Comparison of ENCODE assay signal across 19 mouse cellular contexts in genomic region chr19:55554295-55554694, GRCm38 (mm10).
"Had no signal": no experiment of that assay in that cellular context is flagged by ENCODE, and none has a peak within 500 bp of the region (broad histone marks: within the 10 kb centered on the region; RNA-seq: fewer than 3 reads in every experiment).

No protein-coding gene starts in this region.

- ATAC-seq: intestine, postnatal 0 days; midbrain, embryonic 13.5 days; midbrain, embryonic 16.5 days had no signal

- H3K9me3 ChIP-seq: liver, embryonic 15.5 days; midbrain, embryonic 10.5 days; midbrain, embryonic 13.5 days had no signal

- H3K9ac ChIP-seq: liver, embryonic 15.5 days; midbrain, embryonic 13.5 days had no signal

- H3K4me3 ChIP-seq: liver, embryonic 15.5 days; midbrain, embryonic 10.5 days; midbrain, embryonic 13.5 days; myocyte had no signal

- DNase-seq: kidney, adult 2 months; kidney, postnatal 25 days; lung, adult 2 months; lung, postnatal 14 days; lung, postnatal 4 days; right cerebral cortex, adult 18-20 months; right cerebral cortex, postnatal 14 days; right cerebral cortex, postnatal 4 days; thymus, adult 2 months; thymus, postnatal 14 days; thymus, postnatal 4 days had no signal

- H3K27ac ChIP-seq: kidney, postnatal 0 days; midbrain, embryonic 13.5 days; stomach, postnatal 0 days had no signal

- H3K36me3 ChIP-seq: liver, embryonic 15.5 days; midbrain, embryonic 13.5 days had no signal

- H3K4me2 ChIP-seq: liver, embryonic 15.5 days; midbrain, embryonic 13.5 days had no signal

- H3K27me3 ChIP-seq: liver, embryonic 15.5 days had no signal
